Comparison of ENCODE assay signal across 8 mouse cellular contexts in genomic region chr3:131111851-131112572, GRCm38 (mm10). TPM values are rescaled to one million over a fixed set of nuclear protein-coding genes. Genes with fewer than 3 reads are reported as not detected.
DNase-seq lines count a peak whose midpoint lies in the region; ATAC-seq and TF ChIP-seq lines count a peak whose summit lies in the region.

No protein-coding gene starts in this region.

- DNase-seq in left cerebral cortex, adult 2 months (ENCODE audit: extremely low spot score in 1 of 2, low spot score in 2 of 2), result peak in 1 of 2 experiments; percentile 15
- DNase-seq in left cerebral cortex, adult 18-20 months (ENCODE audit: low spot score in 2 of 2), result no peak
- peak; percentile 77 to 81 for DNase-seq in adrenal gland, postnatal 36 days
- DNase-seq in heart, adult 2 months, result peak; percentile 42 to 50
- DNase-seq in lung, postnatal 14 days, result peak; percentile 60
- DNase-seq in retina, embryonic 14.5 days (ENCODE audit: low spot score), result peak; percentile 62
- no peak for DNase-seq in frontal cortex, postnatal 25 days (ENCODE audit: low spot score in 2 of 2)

- peaks cover 1% of the 10 kb centered on the region; the same call in 1 of the 2 replicates for H3K4me1 ChIP-seq in heart, adult 2 months (ENCODE audit: control insufficient read depth, insufficient read depth, low read length)
- H3K4me1 ChIP-seq in kidney, embryonic 14.5 days (ENCODE audit: control insufficient read depth, insufficient read depth, low read length), result peaks cover 24% of the 10 kb centered on the region

- TF ChIP-seq CTCF in left cerebral cortex, adult 2 months (IDR thresholded peaks at IDR 0.05), result no peak
- TF ChIP-seq CTCF in heart, adult 2 months (IDR thresholded peaks at IDR 0.05), result no peak

- peak; percentile 70 for ATAC-seq in kidney, embryonic 14.5 days (ENCODE audit: low FRiP score, low TSS enrichment)

- H3K9me3 ChIP-seq in kidney, embryonic 14.5 days (ENCODE audit: control insufficient read depth, low read length), result no peaks in the 10 kb centered on the region

- no peak for TF ChIP-seq EP300 in heart, adult 2 months (IDR thresholded peaks at IDR 0.05; ENCODE audit: insufficient read depth, low read depth, low read length)

- H3K79me2 ChIP-seq in heart, adult 2 months (replicated peaks; ENCODE audit: control insufficient read depth, insufficient read depth, low read length), result no peaks in the 10 kb centered on the region

- intact Hi-C loops in left cerebral cortex, adult 2 months (cut with DNase I), result no loop called here
- intact Hi-C loops in heart, adult 2 months (cut with DNase I), result no loop called here

- WGBS in heart, adult 2 months, result under 1% methylated on average over 69 of the region's 69 CpGs
- WGBS in kidney, embryonic 14.5 days, result under 1% methylated on average over 69 of the region's 69 CpGs

- peak overlapping the region; percentile 50 for H3K27ac ChIP-seq in left cerebral cortex, adult 2 months
- H3K27ac ChIP-seq in heart, adult 2 months, result no peak overlapping the region
- H3K27ac ChIP-seq in kidney, embryonic 14.5 days (ENCODE audit: low read depth, low read length), result peak overlapping the region; percentile 26; the same call in 1 of the 2 replicates

- H3K27me3 ChIP-seq in heart, adult 2 months (ENCODE audit: control insufficient read depth, insufficient read depth, low read length), result peaks cover 26% of the 10 kb centered on the region
- peaks cover 27% of the 10 kb centered on the region for H3K27me3 ChIP-seq in kidney, embryonic 14.5 days (ENCODE audit: control insufficient read depth, insufficient read depth, low read length)

- H3K4me3 ChIP-seq in left cerebral cortex, adult 2 months, result peak overlapping the region; percentile 55
- H3K4me3 ChIP-seq in heart, adult 2 months, result peak overlapping the region; percentile 50
- peak overlapping the region; percentile 61 for H3K4me3 ChIP-seq in kidney, embryonic 14.5 days (ENCODE audit: low read length)

- H3K4me2 ChIP-seq in kidney, embryonic 14.5 days (replicated peaks; ENCODE audit: low read depth, low read length), result peak overlapping the region; percentile 94

- H3K36me3 ChIP-seq in heart, adult 2 months (ENCODE audit: control insufficient read depth, insufficient read depth, low read length), result no peaks in the 10 kb centered on the region
- H3K36me3 ChIP-seq in kidney, embryonic 14.5 days (ENCODE audit: control insufficient read depth, insufficient read depth, low read length), result no peaks in the 10 kb centered on the region

- H3K9ac ChIP-seq in heart, adult 2 months (ENCODE audit: low read depth, low read length), result no peak overlapping the region
- H3K9ac ChIP-seq in kidney, embryonic 14.5 days (ENCODE audit: low read depth, low read length), result peak overlapping the region; percentile 67

- no peak for TF ChIP-seq POLR2A in heart, adult 2 months (IDR thresholded peaks at IDR 0.05; ENCODE audit: insufficient read depth, low read depth, low read length)

RNA-seq across cellular contexts. Expression of gene Lef1, which starts 1.7 kb away (rescaled TPM):
- 1 to 10 TPM; 5.5 to 7.9 TPM for total RNA-seq in left cerebral cortex, adult 2 months (2021)
- 1 to 10 TPM; 5.5 to 5.7 TPM for total RNA-seq in left cerebral cortex, adult 18-20 months (2021)
- total RNA-seq in adrenal gland, postnatal 36 days (2021), result 10 to 100 TPM; 10.5 to 14.2 TPM
- total RNA-seq in heart, adult 2 months (2021), result under 1 TPM; 0.23 to 0.34 TPM
- 0.88 and 1.5 TPM in 2 replicates for polyA plus RNA-seq in heart, adult 2 months (2012; rRNA removed)
- 31.9 and 32.1 TPM in 2 replicates for polyA plus RNA-seq in kidney, embryonic 14.5 days (2014; fragmentation: Nextera tagmentation; extraction: Ambion mirVana)

Comparison
In these comparisons a context has a peak if more than half of its experiments do, and no peak if none do; other contexts are left out.
1. DNase-seq: peak in adrenal gland, postnatal 36 days (2 of 2), heart, adult 2 months (2 of 2), lung, postnatal 14 days (single experiment) and retina, embryonic 14.5 days (single experiment); none in left cerebral cortex, adult 18-20 months (0 of 2) and frontal cortex, postnatal 25 days (0 of 2).
2. RNA of gene Lef1, which starts 1.7 kb away (total RNA-seq): 10.5 to 14.2 TPM in adrenal gland, postnatal 36 days, 5.5 to 7.9 TPM in left cerebral cortex, adult 2 months and 5.5 to 5.7 TPM in left cerebral cortex, adult 18-20 months; 0.23 to 0.34 TPM in heart, adult 2 months; every median in the first group is over 4 times any median in the second.
3. Peak in every context shown above with its lines, with median percentiles within 50 percentile points of each other: H3K4me3 ChIP-seq.